Comparison of ENCODE assay signal across 18 mouse cellular contexts in the genomic region with DNA sequence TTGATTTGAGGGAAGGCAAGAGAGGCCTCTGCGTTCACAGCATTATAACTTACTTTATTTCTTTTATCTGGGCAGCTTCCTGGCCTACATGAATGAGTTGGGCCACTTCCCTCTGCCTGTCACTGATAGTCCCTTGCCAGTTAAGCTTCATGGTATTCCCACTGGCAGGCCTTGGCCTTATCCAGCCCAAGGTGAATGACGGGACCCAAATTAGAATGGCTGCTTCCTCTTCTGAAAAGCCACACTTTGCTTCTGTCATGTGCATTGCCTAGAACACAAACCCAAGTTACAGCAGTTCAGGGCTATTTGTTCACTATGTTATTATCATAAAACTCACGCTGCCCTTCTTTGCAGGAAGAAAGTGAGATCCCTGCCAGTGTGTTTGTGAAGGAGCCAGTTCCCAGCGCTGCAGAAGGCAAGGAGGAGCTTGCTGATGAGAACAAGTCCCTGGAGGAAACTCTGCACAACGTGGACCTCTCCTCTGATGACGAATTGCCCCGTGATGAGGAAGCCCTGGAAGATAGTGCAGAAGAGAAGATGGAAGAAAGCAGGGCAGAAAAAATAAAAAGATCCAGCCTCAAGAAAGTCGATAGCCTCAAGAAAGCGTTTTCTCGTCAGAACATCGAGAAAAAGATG. TPM values are rescaled to one million over a fixed set of nuclear protein-coding genes. Genes with fewer than 3 reads are reported as not detected.
DNase-seq lines count a peak whose midpoint lies in the region; ATAC-seq lines count a peak whose summit lies in the region.
"Had no signal": no experiment of that assay in that cellular context is flagged by ENCODE, and none has a peak within 500 bp of the region (broad histone marks: within the 10 kb centered on the region; RNA-seq: fewer than 3 reads in every experiment).

No protein-coding gene starts in this region.

- peaks cover 6% of the 10 kb centered on the region; the same call in 1 of the 2 replicates for H3K4me1 ChIP-seq in heart, embryonic 15.5 days (replicated peaks)
- H3K4me1 ChIP-seq in liver, embryonic 12.5 days: no peaks in the 10 kb centered on the region
- H3K4me1 ChIP-seq in hindbrain, embryonic 13.5 days (replicated peaks): 0 out of 2 replicates have a peak, but pooled peaks cover 3% of the 10 kb centered on the region
- no peaks in the 10 kb centered on the region for H3K4me1 ChIP-seq in forebrain, embryonic 16.5 days (replicated peaks; ENCODE audit: control insufficient read depth, insufficient read depth, low read length)
- H3K4me1 ChIP-seq: embryonic facial prominence, embryonic 12.5 days; limb, embryonic 10.5 days had no signal

- H3K36me3 ChIP-seq in heart, embryonic 15.5 days: peaks cover 32% of the 10 kb centered on the region
- H3K36me3 ChIP-seq in liver, embryonic 12.5 days: no peaks in the 10 kb centered on the region
- H3K36me3 ChIP-seq in hindbrain, embryonic 13.5 days: no peaks in the 10 kb centered on the region
- no peaks in the 10 kb centered on the region for H3K36me3 ChIP-seq in forebrain, embryonic 16.5 days (ENCODE audit: control insufficient read depth, insufficient read depth)
- H3K36me3 ChIP-seq: embryonic facial prominence, embryonic 12.5 days; limb, embryonic 10.5 days had no signal

- no peaks in the 10 kb centered on the region for H3K27me3 ChIP-seq in heart, embryonic 15.5 days
- no peaks in the 10 kb centered on the region for H3K27me3 ChIP-seq in liver, embryonic 12.5 days (replicated peaks)
- H3K27me3 ChIP-seq in hindbrain, embryonic 13.5 days: no peaks in the 10 kb centered on the region
- no peaks in the 10 kb centered on the region for H3K27me3 ChIP-seq in forebrain, embryonic 16.5 days (replicated peaks; ENCODE audit: control insufficient read depth, insufficient read depth, low read length)
- H3K27me3 ChIP-seq: embryonic facial prominence, embryonic 12.5 days had no signal

- H3K9ac ChIP-seq in heart, embryonic 15.5 days: no peak overlapping the region
- no peak overlapping the region for H3K9ac ChIP-seq in liver, embryonic 12.5 days
- H3K9ac ChIP-seq in hindbrain, embryonic 13.5 days: no peak overlapping the region
- H3K9ac ChIP-seq in forebrain, embryonic 16.5 days (replicated peaks; ENCODE audit: low read depth, low read length): no peak overlapping the region
- H3K9ac ChIP-seq: embryonic facial prominence, embryonic 12.5 days; hindbrain, embryonic 14.5 days had no signal

- peak; percentile 39; the same call in 1 of the 2 replicates for ATAC-seq in heart, embryonic 15.5 days (replicated peaks; ENCODE audit: insufficient number of reproducible peaks, insufficient read depth, low FRiP score, low read depth)
- peak; percentile 69 for ATAC-seq in liver, embryonic 12.5 days
- no peak for ATAC-seq in hindbrain, embryonic 13.5 days (ENCODE audit: low FRiP score)
- ATAC-seq in forebrain, embryonic 16.5 days: no peak
- ATAC-seq: intestine, postnatal 0 days; lung, postnatal 0 days had no signal

- DNase-seq in adrenal gland, adult 2 months: peak; percentile 36
- DNase-seq in adrenal gland, postnatal 25 days: no peak
- peak; percentile 30 for DNase-seq in adrenal gland, postnatal 14 days
- no peak for DNase-seq in right cerebral cortex, postnatal 10 days (ENCODE audit: low spot score in 2 of 2)
- DNase-seq: cerebellum, postnatal 25 days; kidney, postnatal 4 days; layer of hippocampus, postnatal 36 days; midbrain, embryonic 14.5 days; thymus, postnatal 36 days had no signal

- no peaks in the 10 kb centered on the region for H3K9me3 ChIP-seq in heart, embryonic 15.5 days (replicated peaks)
- H3K9me3 ChIP-seq in liver, embryonic 12.5 days (replicated peaks): no peaks in the 10 kb centered on the region
- H3K9me3 ChIP-seq in hindbrain, embryonic 13.5 days: no peaks in the 10 kb centered on the region
- H3K9me3 ChIP-seq in forebrain, embryonic 16.5 days (ENCODE audit: control insufficient read depth, low read length): no peaks in the 10 kb centered on the region
- H3K9me3 ChIP-seq: embryonic facial prominence, embryonic 12.5 days; limb, embryonic 10.5 days had no signal

- H3K4me3 ChIP-seq in heart, embryonic 15.5 days: no peak overlapping the region
- no peak overlapping the region for H3K4me3 ChIP-seq in liver, embryonic 12.5 days
- no peak overlapping the region for H3K4me3 ChIP-seq in hindbrain, embryonic 13.5 days
- H3K4me3 ChIP-seq in forebrain, embryonic 16.5 days (replicated peaks; ENCODE audit: low read length): no peak overlapping the region
- H3K4me3 ChIP-seq: embryonic facial prominence, embryonic 12.5 days; limb, embryonic 10.5 days had no signal

- WGBS in heart, embryonic 15.5 days: 68% methylated on average over 11 of the region's 11 CpGs
- 38% methylated on average over 11 of the region's 11 CpGs for WGBS in liver, embryonic 12.5 days (ENCODE audit: insufficient replicate concordance)
- 83% methylated on average over 11 of the region's 11 CpGs for WGBS in hindbrain, embryonic 13.5 days
- 85% methylated on average over 11 of the region's 11 CpGs for WGBS in forebrain, embryonic 16.5 days

- H3K4me2 ChIP-seq in heart, embryonic 15.5 days: no peak overlapping the region
- no peak overlapping the region for H3K4me2 ChIP-seq in liver, embryonic 12.5 days
- no peak overlapping the region for H3K4me2 ChIP-seq in hindbrain, embryonic 13.5 days
- no peak overlapping the region for H3K4me2 ChIP-seq in forebrain, embryonic 16.5 days (ENCODE audit: low read length)
- H3K4me2 ChIP-seq: embryonic facial prominence, embryonic 12.5 days; hindbrain, embryonic 14.5 days had no signal

- no peak overlapping the region for H3K27ac ChIP-seq in heart, embryonic 15.5 days
- 0 out of 2 replicates have a peak overlapping the region, but pooled peaks have one; percentile 20 for H3K27ac ChIP-seq in liver, embryonic 12.5 days
- no peak overlapping the region for H3K27ac ChIP-seq in hindbrain, embryonic 13.5 days
- no peak overlapping the region for H3K27ac ChIP-seq in forebrain, embryonic 16.5 days (ENCODE audit: low read length)
- H3K27ac ChIP-seq: embryonic facial prominence, embryonic 12.5 days; hindbrain, embryonic 14.5 days; limb, embryonic 10.5 days had no signal

RNA-seq across cellular contexts. Expression of gene Cavin2, which starts 11.5 kb away (rescaled TPM):
- total RNA-seq in adrenal gland, adult 2 months (2021): 10 to 100 TPM; 53.8 to 74.8 TPM
- polyA plus RNA-seq in adrenal gland, adult 2 months (2012; rRNA removed): 20.7 and 26.8 TPM in 2 replicates
- 33.7 and 34.5 TPM in 2 replicates for total RNA-seq in adrenal gland, postnatal 25 days (2021)
- total RNA-seq in adrenal gland, postnatal 14 days (2021): 95.5 and 125 TPM in 2 replicates
- polyA plus RNA-seq in heart, embryonic 15.5 days (2015; fragmentation: Nextera tagmentation; extraction: Ambion mirVana): 182 and 194 TPM in 2 replicates
- polyA plus RNA-seq in liver, embryonic 12.5 days (2016; fragmentation: Nextera tagmentation; extraction: Ambion mirVana): 28.1 and 30.9 TPM in 2 replicates
- polyA plus RNA-seq in hindbrain, embryonic 13.5 days (2015; fragmentation: Nextera tagmentation; extraction: Ambion mirVana): 6.9 and 7.3 TPM in 2 replicates
- polyA plus RNA-seq in forebrain, embryonic 16.5 days (2015; fragmentation: Nextera tagmentation; extraction: Ambion mirVana): 5.2 and 7.1 TPM in 2 replicates

Comparison
In these comparisons a context has a peak if more than half of its experiments do, and no peak if none do; other contexts are left out.
1. DNase-seq: peak in adrenal gland, adult 2 months (single experiment) and adrenal gland, postnatal 14 days (single experiment); none in adrenal gland, postnatal 25 days (single experiment) and right cerebral cortex, postnatal 10 days (0 of 2).
2. ATAC-seq: peak in heart, embryonic 15.5 days (single experiment) and liver, embryonic 12.5 days (single experiment); none in hindbrain, embryonic 13.5 days (single experiment) and forebrain, embryonic 16.5 days (single experiment).